Mouse (Mus musculus) bone marrow, adult 2 months (tissue): Measurements from ENCODE around the gene Wfdc10. TPM values are rescaled to one million over a fixed set of nuclear protein-coding genes. Genes with fewer than 3 reads are reported as not detected.
A peak's percentile ranks its signal among the peaks of the same experiment; 100 is the strongest.

ENCODE experiments used
- H3K27ac ChIP-seq: fragments of 200-500 bp; 2 replicates; pipeline ENCODE4 v1.5.1; 2012; ENCODE audit warnings: low read depth, mild to moderate bottlenecking, control low read depth, inconsistent platforms, low read length; ENCODE audit not compliant: control insufficient read depth, poor library complexity, insufficient read depth
- H3K4me1 ChIP-seq: fragments of 200-500 bp; 2 replicates; pipeline ENCODE4 v1.6.1; 2011; ENCODE audit warnings: low read length; ENCODE audit not compliant: control insufficient read depth, insufficient read depth
- H3K4me3 ChIP-seq: fragments of 200-500 bp; replicated peaks from 2 replicates; pipeline ENCODE3; 2011; ENCODE audit warnings: mild to moderate bottlenecking, low read depth, low read length, control low read depth; ENCODE audit not compliant: control insufficient read depth
- CTCF ChIP-seq: fragments of 200-500 bp; IDR thresholded peaks from 2 replicates; pipeline ENCODE4 v1.5.1; 2011; ENCODE audit warnings: low read length, control low read depth; ENCODE audit not compliant: control insufficient read depth, insufficient read depth
- POLR2A ChIP-seq: fragments of 200-500 bp; IDR thresholded peaks from 2 replicates; pipeline ENCODE4 v1.6.1; 2011; ENCODE audit warnings: low read depth, mild to moderate bottlenecking, control low read depth, low read length, borderline replicate concordance; ENCODE audit not compliant: control insufficient read depth
- WGBS: fragments of 180-500 bp; shearing (Covaris S2); methylation state at CpG from one replicate; pipeline ENCODE4 v1.1.7; 2018; 5-methylcytosine and 5-hydroxymethylcytosine counted together
- polyA plus RNA-seq: library from polyadenylated mRNA; stranded (reverse); fragments of >200 nt; gene quantifications from 2 replicates; pipeline ENCODE4 v1.2.4, GENCODE M21; 2011; ENCODE audit warnings: low replicate concordance; ENCODE audit not compliant: missing spikeins, insufficient read depth, insufficient read length

Wfdc10 gene
- polyA plus RNA-seq, 1 experiment, result not detected

DNA sequence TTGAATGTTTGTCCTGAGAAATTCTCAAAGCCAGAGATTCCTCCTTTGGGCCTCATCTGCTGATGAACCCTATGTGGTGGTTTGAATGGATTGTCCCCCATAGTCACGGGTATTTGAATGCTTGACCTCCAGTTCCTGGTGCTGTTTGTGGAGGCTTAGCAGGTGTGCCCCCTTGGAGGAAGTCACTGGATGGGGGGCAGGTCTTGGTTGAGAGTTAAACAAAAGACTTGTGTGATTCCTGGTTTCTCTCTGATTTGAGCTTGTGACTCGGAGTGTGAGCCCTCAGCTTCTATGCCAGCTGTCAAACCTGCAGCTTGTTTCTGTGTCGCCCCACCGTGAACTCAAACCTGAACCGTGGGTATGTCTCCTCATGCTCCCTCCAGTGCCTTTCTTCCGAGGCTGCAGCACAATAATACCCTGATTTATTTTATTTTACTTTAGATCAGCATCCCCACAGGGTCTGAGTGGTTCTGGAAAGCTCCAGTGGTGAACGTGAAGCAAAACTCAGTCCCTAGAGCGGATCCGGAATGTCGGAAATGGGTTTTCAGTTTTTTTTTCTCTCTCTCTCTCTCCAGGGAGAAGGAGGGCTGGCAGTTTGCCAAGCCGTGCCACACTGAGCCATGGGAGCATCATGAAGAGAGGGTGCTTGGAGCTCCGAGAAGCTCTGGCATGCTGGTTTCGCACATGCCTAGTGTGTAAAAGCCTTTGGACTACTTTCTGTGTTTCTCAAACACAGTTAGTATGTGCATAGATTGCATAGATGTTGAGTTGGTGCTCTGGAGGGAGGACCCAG, 13.8 kb upstream of the Wfdc10 start:
- peaks cover 2% of the 10 kb centered on the region; the same call in 1 of the 2 replicates for H3K4me1 ChIP-seq

GRCm38 (mm10) chr2:164656483-164656882, 637 bp downstream of the Wfdc10 start, which contains the start of gene Wfdc9:
TSS of gene Wfdc9 (minus strand) at chr2:164656583.
- WGBS, result 66% methylated on average over 9 of the region's 9 CpGs
- no peak for TF ChIP-seq CTCF
- no peak for TF ChIP-seq POLR2A
- 0 out of 2 replicates have a peak, but pooled peaks cover 1% of the 10 kb centered on the region for H3K4me1 ChIP-seq
- no peak within 1 kb of the TSS for H3K27ac ChIP-seq
- H3K4me3 ChIP-seq, result no peak within 1 kb of the TSS

More for the DNA sequence above, 13.8 kb upstream of the Wfdc10 start:
- TF ChIP-seq POLR2A (no peak), CTCF (no peak)
- Histone ChIP-seq H3K27ac (no peak overlapping the region), H3K4me3 (no peak overlapping the region)
- WGBS, result 82% methylated on average over 13 of the region's 13 CpGs

DNA sequence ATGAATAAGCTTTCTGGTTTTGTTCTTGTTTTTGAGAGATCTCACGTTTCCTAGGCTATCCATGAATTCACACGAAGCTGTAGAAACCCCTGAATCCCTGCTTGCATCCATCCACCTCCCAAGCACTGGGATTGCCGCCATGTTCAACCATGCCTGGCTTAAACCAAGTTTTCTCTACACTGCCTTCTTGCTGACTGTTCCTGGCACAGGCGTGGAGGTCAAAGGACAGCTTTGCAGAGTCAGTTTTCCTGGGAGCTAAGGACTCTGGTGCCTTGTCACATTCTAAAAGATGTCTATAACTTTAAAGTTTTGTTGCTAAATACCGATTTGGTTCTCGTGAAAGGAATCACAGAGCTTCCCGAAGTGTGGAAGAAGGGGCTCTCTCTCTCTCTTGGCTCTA, 9.0 kb downstream of the Wfdc10 start:
- WGBS, result 82% methylated on average over 7 of the region's 7 CpGs
- no peaks in the 10 kb centered on the region for H3K4me1 ChIP-seq
- H3K4me3 ChIP-seq, result no peak overlapping the region
- no peak overlapping the region for H3K27ac ChIP-seq
- TF ChIP-seq CTCF (no peak), POLR2A (no peak)

DNA sequence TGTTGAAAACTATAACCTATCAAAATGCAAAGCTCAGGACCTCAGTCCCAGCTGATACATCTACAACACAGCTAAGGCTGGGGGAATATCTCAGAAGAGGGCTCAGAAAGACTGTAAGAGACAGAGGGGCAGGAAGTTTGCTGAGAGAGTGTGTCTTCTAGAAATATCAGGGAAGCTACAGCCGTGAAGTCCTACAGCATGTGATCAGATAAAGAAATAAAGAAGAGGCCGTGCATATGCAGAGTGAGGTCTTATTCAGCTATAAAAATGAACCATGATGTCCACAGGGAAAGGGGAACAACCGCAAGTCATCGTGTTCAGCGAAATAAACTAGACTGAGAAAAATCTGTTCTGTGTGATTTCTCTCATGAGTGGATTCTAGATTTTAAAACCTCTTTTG, 14.4 kb downstream of the Wfdc10 start:
- no peaks in the 10 kb centered on the region for H3K4me1 ChIP-seq
- WGBS, result 57% methylated on average over 5 of the region's 5 CpGs
- H3K4me3 ChIP-seq, result no peak overlapping the region
- H3K27ac ChIP-seq, result no peak overlapping the region
- no peak for TF ChIP-seq CTCF
- TF ChIP-seq POLR2A, result no peak

GRCm38 (mm10) chr2:164670938-164671337, 15.1 kb downstream of the Wfdc10 start:
- Histone ChIP-seq H3K4me1 (no peaks in the 10 kb centered on the region), H3K4me3 (no peak overlapping the region), H3K27ac (no peak overlapping the region)
- WGBS, result 21% methylated on average over 1 of the region's 1 CpGs
- TF ChIP-seq POLR2A, result no peak
- no peak for TF ChIP-seq CTCF

- 65% methylated on average over 7 of the region's 7 CpGs for WGBS
- Histone ChIP-seq H3K4me3 (no peak within 1 kb of the TSS), H3K27ac (no peak within 1 kb of the TSS), H3K4me1 (no peaks in the 10 kb centered on the region)
- no peak for TF ChIP-seq POLR2A
- no peak for TF ChIP-seq CTCF
These were observed 18.1 kb downstream of the Wfdc10 start, which contains the start of gene Wfdc11 for GRCm38 (mm10) chr2:164673987-164674386. TSS of gene Wfdc11 (minus strand) at chr2:164674087.

DNA sequence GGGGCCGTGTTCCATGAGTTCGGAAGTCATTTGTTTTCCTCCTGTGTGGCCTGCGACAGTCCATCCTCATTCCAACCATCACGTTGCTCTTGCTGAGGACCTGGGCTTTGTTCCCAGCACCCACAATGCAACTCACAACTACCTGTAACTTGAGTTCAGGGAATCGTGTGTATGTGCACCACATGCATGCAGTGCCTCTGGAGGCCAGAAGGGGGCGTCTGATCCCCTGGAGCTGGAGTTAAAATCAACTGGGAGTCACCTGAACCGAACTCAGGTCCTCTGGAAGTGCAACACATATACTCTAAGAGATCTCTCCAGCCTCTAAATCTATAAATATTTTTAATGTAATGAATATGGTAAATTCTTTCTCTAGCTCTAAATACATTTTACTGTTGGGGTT, 20.3 kb downstream of the Wfdc10 start:
- H3K27ac ChIP-seq, result no peak overlapping the region
- TF ChIP-seq POLR2A, result no peak
- peak; percentile 25; the same call in 1 of the 2 replicates for TF ChIP-seq CTCF
- H3K4me3 ChIP-seq, result no peak overlapping the region
- 78% methylated on average over 7 of the region's 7 CpGs for WGBS
- H3K4me1 ChIP-seq, result no peaks in the 10 kb centered on the region; the same call in 1 of the 2 replicates

DNA sequence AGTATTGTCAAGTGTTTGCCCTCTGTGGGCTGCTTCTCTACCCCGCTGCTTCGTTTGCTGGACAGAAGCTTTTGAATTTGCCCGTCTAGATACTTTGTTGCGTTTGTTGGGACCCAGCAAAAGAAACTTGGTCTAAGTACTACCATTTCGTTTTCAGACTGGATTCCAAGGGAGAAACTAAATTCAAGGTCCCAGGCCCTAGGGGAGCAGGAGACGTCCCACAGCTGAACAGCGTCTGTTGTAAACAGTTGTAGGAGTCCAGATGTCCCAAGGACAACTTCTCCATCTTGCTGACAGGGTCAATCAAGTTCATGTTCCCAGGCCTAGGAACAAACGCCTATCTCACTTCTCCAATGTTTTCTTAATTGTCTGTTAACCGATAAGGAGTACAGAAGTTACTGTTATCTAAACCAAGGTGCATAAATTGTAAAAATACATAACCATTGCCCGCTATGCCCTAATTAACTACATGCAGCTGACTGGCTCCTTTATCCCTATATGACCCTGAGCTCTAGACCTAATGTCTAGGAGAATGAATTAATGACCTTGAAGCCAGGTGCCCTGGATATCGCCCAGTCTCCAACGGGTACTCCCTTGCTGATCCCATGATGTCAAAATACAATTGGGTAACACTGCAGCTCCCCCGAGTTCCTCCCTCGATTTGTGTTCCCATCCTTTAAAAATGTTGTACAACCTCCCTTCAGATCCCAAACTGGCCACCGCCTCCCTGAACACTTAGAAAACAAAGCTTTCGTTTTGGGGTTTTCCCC, 21.3 kb downstream of the Wfdc10 start:
- no peak for TF ChIP-seq CTCF
- no peak overlapping the region for H3K27ac ChIP-seq
- WGBS, result 69% methylated on average over 16 of the region's 16 CpGs
- no peak overlapping the region for H3K4me3 ChIP-seq
- H3K4me1 ChIP-seq, result no peaks in the 10 kb centered on the region; the same call in 1 of the 2 replicates
